Mouse (Mus musculus) midbrain, embryonic 13.5 days (tissue): ENCODE results near the gene Nt5dc2. TPM values are rescaled to one million over a fixed set of nuclear protein-coding genes. Genes with fewer than 3 reads are reported as not detected.

ENCODE experiments used
- ATAC-seq: fragments of 200-750 bp; cut with Nextera tagmentation; 2 replicates; pipeline ENCODE4 v1.8.0; 2017; ENCODE audit warnings: mild to moderate bottlenecking, moderate TSS enrichment, moderate library complexity
- H3K27ac ChIP-seq: fragments of 300-500 bp; sonication (generic); 2 replicates; pipeline ENCODE4 v1.5.1; 2015; ENCODE audit warnings: inconsistent platforms, mild to moderate bottlenecking, moderate library complexity
- H3K27me3 ChIP-seq: fragments of 300-500 bp; sonication (generic); 2 replicates; pipeline ENCODE4 v1.6.1; 2015; ENCODE audit warnings: mild to moderate bottlenecking, inconsistent platforms
- H3K36me3 ChIP-seq: fragments of 300-500 bp; sonication (generic); 2 replicates; pipeline ENCODE4 v1.6.1; 2015; ENCODE audit warnings: mild to moderate bottlenecking, inconsistent platforms
- H3K4me1 ChIP-seq: fragments of 300-500 bp; sonication (generic); replicated peaks from 2 replicates; pipeline ENCODE4 v1.6.1; 2015; ENCODE audit warnings: inconsistent platforms
- H3K4me2 ChIP-seq: fragments of 300-500 bp; sonication (generic); replicated peaks from 2 replicates; pipeline ENCODE4 v1.6.1; 2015; ENCODE audit warnings: moderate library complexity, mild to moderate bottlenecking, inconsistent platforms
- H3K4me3 ChIP-seq: fragments of 300-500 bp; sonication (generic); replicated peaks from 2 replicates; pipeline ENCODE4 v1.5.1; 2015; ENCODE audit warnings: mild to moderate bottlenecking, inconsistent platforms
- H3K9ac ChIP-seq: fragments of 300-500 bp; sonication (generic); replicated peaks from 2 replicates; pipeline ENCODE4 v1.6.1; 2015; ENCODE audit warnings: mild to moderate bottlenecking, inconsistent platforms
- H3K9me3 ChIP-seq: fragments of 300-500 bp; sonication (generic); 2 replicates; pipeline ENCODE4 v1.6.1; 2016; ENCODE audit warnings: mild to moderate bottlenecking, inconsistent platforms
- WGBS: fragments of 180-500 bp; shearing (Covaris S2); methylation state at CpG from one replicate; pipeline ENCODE4 v1.1.7; 2015; 5-methylcytosine and 5-hydroxymethylcytosine counted together
- polyA plus RNA-seq: library from polyadenylated mRNA; unstranded; fragments of >200 nt; fragmentation: Nextera tagmentation; extraction: Ambion mirVana; gene quantifications from 2 replicates; pipeline ENCODE4 v1.2.1, GENCODE M21; 2015

Nt5dc2 gene
- polyA plus RNA-seq, 1 experiment from 2014 or later, result 317 TPM

DNA sequence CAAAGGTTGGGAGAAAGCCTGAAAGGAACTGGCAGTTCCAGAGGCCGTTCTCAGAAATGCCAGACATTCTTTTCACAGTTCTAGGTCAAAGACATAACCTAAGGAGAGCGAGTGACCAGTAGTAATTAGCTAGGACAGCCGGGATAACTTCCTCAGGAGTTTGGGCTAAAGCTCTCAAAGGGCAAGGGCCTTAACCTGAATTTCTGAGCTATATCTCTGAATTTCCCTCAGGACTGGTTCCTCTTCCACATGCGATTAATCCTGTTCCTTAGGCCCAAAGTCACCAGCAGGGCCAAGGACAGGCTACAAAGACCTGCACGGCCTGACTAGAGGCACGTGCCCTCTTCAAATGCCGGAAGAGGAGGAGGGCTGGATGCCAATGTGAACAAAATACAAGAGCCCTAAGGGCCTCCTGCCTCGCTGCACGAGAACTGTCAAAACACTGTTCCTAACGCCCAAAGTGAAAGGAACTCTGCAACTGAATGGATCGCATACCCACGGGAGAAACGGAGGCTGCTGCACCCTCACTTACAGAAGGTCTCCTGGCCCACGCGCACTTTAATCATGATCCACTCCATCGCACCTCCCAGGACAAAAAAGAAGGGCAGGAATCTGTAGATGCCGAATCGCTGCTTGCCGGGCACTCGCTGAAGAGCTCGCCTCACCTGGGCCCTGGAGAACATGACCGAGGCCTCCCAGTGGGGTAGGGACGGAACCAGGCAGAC is 2.6 kb upstream of the Nt5dc2 start:
- Histone ChIP-seq H3K9me3 (no peaks in the 10 kb centered on the region), H3K36me3 (peaks cover 5% of the 10 kb centered on the region), H3K27ac (peak overlapping the region; percentile 83), H3K4me1 (peaks cover 62% of the 10 kb centered on the region), H3K4me3 (peak overlapping the region; percentile 75), H3K9ac (peak overlapping the region; percentile 78), H3K4me2 (peak overlapping the region; percentile 93), H3K27me3 (no peaks in the 10 kb centered on the region)
- WGBS, result 3% methylated on average over 23 of the region's 23 CpGs
- peak; percentile 3 for ATAC-seq

DNA sequence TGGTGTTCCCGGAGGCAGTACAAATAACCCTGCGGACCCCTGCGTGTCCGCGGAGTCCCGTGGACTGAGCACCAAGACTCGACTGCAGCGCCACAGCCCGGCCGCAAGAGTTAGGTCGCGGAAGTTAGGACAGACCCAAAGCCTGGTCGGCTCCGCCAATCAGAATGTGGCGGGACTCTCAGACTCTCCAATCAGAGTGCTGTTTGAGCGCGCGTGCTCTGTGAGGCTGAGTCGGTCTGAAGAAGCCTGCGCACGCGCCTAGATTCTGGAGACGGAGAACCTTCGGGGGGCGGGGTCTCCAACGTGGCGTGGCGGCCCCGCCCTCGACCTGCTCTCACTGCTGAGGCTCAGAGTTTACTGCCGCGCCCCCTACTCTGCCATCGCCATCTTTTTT is 2.0 kb upstream of the Nt5dc2 start, which contains the start of gene Smim4:
TSS of gene Smim4 (minus strand) at position 131 of the 394 bp plus-strand sequence.
- Histone ChIP-seq H3K9me3 (no peaks in the 10 kb centered on the region), H3K27ac (peak within 1 kb of the TSS; percentile 93), H3K4me3 (peak within 1 kb of the TSS; percentile 75), H3K36me3 (peaks cover 3% of the 10 kb centered on the region; the same call in 1 of the 2 replicates), H3K27me3 (no peaks in the 10 kb centered on the region), H3K9ac (peak within 1 kb of the TSS; percentile 78), H3K4me2 (peak within 1 kb of the TSS; percentile 93), H3K4me1 (peaks cover 68% of the 10 kb centered on the region)
- ATAC-seq, result peak; percentile 93
- under 1% methylated on average over 33 of the region's 33 CpGs for WGBS

DNA sequence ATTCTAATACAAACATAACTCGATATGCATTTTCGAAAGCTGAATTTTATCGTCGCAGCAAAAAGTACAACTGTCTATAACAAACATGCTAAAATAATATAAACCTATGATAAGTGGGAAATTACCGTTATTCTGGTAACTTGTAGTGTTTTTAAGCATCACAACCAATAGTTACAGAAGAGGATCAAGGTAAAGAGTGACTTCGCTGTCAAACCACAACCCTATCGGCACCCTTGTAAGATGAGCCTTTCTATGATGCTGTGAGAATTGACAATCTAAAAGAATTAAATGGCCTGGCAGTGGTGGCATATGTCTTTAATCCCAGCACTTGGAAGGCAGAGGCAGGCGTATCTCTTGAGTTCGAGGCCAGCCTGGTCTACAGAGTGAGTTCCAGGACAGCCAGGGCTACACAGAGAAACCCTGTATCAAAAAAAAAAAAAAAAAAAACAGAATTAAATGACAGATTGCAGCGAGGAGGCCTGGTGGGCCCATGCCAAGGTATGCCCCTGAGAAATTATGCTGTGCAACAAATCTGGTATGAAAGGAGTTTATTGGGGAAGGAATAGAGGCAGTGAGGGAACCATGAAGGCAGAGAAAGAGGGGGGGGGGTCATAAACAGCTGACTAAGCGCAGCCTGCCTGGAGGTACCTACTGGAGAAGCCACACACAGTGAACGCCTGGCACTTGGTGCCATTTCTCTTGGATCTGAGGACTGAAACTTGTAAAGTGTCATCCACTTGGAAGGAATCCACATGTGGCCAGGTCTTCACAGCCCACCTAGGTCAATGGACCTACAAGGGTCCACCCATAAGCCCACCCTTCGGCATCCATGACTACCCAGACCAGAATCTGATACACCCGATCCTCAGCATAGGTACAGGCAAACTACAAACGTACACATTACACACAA is 1.3 kb upstream of the Nt5dc2 start:
- Histone ChIP-seq H3K9ac (no peak overlapping the region), H3K9me3 (no peaks in the 10 kb centered on the region), H3K4me2 (peak overlapping the region; percentile 93), H3K27ac (peak overlapping the region; percentile 93), H3K4me3 (peak overlapping the region; percentile 79), H3K27me3 (no peaks in the 10 kb centered on the region), H3K4me1 (peaks cover 75% of the 10 kb centered on the region), H3K36me3 (peaks cover 5% of the 10 kb centered on the region; the same call in 1 of the 2 replicates)
- WGBS, result 69% methylated on average over 15 of the region's 15 CpGs
- ATAC-seq, result no peak

DNA sequence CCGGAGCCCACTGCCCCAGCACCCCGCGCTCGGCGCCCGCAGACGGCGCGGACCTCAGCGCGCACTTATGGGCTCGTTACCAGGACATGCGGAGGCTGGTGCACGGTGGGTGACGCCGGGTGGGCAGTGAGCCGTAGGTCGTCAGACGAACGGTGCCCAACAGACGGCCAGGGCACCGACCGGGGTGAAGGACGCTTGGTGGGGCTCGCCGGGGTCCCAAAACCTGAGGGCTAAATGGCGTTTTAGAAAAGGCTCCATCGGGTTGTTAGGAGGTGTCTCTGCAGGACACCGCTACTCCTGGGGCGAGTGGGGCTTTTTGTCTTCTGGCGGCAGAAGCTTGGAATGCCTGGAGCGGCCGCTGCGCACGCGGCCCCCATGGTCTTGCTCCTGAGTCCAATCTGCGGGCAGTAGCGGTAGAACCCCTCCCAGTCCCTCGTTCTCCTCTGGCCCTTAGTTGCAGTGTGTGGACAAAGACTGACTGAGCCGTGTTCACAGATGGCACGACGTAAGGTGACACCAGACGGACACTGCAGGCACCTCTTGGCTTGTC is 494 bp downstream of the Nt5dc2 start:
- Histone ChIP-seq H3K4me2 (peak overlapping the region; percentile 86), H3K4me3 (peak overlapping the region; percentile 79), H3K9ac (peak overlapping the region; percentile 91), H3K27ac (peak overlapping the region; percentile 93), H3K27me3 (no peaks in the 10 kb centered on the region), H3K9me3 (no peaks in the 10 kb centered on the region), H3K36me3 (peaks cover 23% of the 10 kb centered on the region), H3K4me1 (peaks cover 62% of the 10 kb centered on the region)
- WGBS, result under 1% methylated on average over 43 of the region's 43 CpGs
- ATAC-seq, result peak; percentile 40; the same call in 1 of the 2 replicates

DNA sequence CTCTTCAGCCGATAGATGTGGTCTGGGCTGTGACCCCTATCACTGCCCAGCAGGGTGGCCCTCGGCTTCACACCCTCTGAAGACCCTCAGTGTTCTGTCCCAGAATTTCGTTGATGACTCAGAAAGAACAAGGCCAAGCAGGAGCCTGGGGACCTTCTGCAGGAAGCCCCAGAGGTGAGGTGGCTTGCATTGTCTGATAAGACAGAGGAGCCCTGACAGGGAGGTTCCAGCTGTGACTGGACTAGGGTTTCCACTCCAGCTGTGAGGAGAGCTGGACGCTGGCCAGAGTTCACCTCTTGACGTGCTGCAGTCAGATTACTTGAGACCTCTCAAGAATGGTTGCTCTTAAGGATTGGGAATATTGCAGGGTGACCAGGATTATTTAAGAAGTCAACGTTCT is 1.2 kb downstream of the Nt5dc2 start:
- Histone ChIP-seq H3K9ac (peak overlapping the region; percentile 91), H3K27me3 (no peaks in the 10 kb centered on the region), H3K4me3 (peak overlapping the region; percentile 79), H3K36me3 (peaks cover 29% of the 10 kb centered on the region), H3K9me3 (no peaks in the 10 kb centered on the region), H3K27ac (no peak overlapping the region), H3K4me1 (peaks cover 56% of the 10 kb centered on the region), H3K4me2 (peak overlapping the region; percentile 86)
- ATAC-seq, result no peak
- 5% methylated on average over 6 of the region's 6 CpGs for WGBS

DNA sequence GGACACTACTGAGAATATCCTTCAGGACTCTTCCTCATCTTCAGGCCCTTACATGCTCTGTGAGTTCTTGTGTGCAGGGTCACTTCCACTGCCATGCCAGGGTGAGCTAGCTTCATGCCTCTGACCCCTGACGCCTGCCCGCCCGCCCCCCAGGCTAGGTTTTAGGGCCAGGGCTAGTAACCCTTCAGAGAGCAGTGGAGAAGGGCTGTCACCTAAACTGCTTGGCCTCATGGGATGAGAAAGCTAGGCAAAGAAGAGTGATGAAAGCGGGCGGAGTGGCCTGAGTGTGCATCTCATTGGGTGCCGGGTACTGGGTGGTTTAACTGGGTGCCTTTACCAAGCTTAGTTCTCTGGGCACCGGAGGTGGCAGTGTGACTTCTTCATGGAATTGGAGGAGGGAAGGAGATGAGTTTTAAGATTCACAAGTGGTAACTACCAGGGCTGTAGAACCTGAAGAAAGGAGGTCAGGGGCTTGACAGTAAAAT is 1.7 kb downstream of the Nt5dc2 start:
- Histone ChIP-seq H3K36me3 (peaks cover 34% of the 10 kb centered on the region), H3K9me3 (no peaks in the 10 kb centered on the region), H3K4me3 (peak overlapping the region; percentile 79), H3K4me1 (peaks cover 51% of the 10 kb centered on the region), H3K27ac (no peak overlapping the region), H3K27me3 (no peaks in the 10 kb centered on the region), H3K4me2 (peak overlapping the region; percentile 86), H3K9ac (peak overlapping the region; percentile 91)
- WGBS, result 88% methylated on average over 7 of the region's 7 CpGs
- ATAC-seq, result no peak

DNA sequence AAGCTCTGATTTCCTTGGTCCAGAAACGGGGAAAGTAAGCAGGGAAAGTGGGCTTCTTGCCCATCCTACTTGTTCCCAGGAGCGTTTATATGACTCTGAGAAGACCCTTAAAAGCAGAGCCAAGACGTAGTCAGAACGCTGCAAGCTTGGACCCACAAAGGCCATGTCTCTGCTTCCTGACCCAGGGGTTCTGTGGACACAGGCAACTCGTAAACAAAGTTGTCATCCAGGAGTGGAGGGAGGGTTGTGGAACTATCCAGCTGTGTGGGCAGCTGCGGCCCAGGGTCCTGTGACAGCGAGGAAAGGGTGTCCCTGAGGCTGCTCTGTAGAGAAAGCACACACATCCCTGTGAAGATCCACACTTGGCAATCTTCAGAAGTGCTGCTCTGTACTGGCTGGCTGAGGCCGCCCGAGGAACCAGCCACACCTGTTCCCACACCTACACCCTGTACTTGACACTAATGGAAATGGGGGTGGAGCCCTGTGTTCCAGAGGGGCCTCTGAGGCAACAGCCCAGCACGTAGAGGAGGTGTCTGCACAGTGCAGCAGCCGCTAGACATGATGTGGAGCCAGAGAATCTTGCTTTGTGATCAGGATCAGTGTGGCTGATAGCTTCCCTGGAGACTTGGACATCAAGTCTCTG is 2.3 kb downstream of the Nt5dc2 start:
- Histone ChIP-seq H3K4me1 (peaks cover 47% of the 10 kb centered on the region), H3K9me3 (no peaks in the 10 kb centered on the region), H3K9ac (peak overlapping the region; percentile 46; the same call in 1 of the 2 replicates), H3K4me3 (peak overlapping the region; percentile 79; the same call in 1 of the 2 replicates), H3K27me3 (no peaks in the 10 kb centered on the region), H3K27ac (0 out of 2 replicates have a peak overlapping the region, but pooled peaks have one; percentile 21), H3K4me2 (peak overlapping the region; percentile 86), H3K36me3 (peaks cover 41% of the 10 kb centered on the region)
- WGBS, result 80% methylated on average over 11 of the region's 11 CpGs
- no peak for ATAC-seq

DNA sequence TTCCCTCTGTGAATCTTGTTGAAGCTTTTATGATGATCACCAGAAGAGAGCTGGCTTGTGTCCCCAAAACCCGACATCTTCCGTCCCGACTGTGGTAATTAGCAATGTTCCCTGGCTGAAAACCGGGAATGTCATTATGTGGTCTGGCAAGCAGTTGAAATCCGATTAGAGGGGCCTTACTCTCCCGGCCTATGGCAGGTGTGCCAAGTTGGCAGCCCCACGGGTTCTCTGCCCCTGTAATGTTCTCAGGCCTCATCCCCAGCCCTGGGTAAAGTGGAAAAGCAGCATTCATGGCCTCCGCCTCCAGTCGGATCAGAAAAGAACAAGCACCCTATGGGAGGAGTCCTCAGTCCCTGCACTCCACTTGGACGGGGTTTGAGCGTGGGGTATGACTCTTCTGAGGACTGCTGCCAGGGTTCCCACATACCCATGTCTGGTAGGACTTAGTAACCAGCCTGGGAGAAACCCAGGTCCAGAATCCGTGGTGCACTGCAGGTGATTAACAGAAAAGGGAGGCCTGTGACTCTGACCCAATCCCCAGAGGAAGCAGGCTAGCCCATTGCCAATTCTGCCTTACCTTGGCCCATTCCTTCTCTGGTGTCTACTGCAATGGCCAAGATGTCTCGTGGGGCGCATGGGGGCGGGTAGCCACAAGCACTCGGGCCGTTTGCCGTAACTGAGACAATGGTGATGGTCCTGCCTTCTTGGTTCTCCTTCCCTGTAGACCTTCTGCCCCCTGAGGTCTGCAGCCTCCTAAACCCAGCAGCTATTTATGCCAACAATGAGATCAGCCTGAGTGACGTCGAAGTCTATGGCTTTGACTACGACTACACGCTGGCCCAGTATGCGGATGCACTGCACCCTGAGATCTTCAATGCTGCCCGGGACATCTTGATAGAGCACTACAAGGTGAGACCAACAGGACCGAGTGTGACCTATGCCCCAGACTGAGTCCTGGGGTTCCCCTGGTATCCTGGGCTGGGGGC is 3.5 kb downstream of the Nt5dc2 start:
- H3K36me3 ChIP-seq, result peaks cover 52% of the 10 kb centered on the region
- H3K9me3 ChIP-seq, result no peaks in the 10 kb centered on the region
- 92% methylated on average over 25 of the region's 25 CpGs for WGBS
- no peak overlapping the region for H3K9ac ChIP-seq
- no peak for ATAC-seq
- H3K27ac ChIP-seq, result no peak overlapping the region
- peaks cover 44% of the 10 kb centered on the region for H3K4me1 ChIP-seq
- H3K27me3 ChIP-seq, result no peaks in the 10 kb centered on the region
- H3K4me3 ChIP-seq, result no peak overlapping the region
- no peak overlapping the region for H3K4me2 ChIP-seq

DNA sequence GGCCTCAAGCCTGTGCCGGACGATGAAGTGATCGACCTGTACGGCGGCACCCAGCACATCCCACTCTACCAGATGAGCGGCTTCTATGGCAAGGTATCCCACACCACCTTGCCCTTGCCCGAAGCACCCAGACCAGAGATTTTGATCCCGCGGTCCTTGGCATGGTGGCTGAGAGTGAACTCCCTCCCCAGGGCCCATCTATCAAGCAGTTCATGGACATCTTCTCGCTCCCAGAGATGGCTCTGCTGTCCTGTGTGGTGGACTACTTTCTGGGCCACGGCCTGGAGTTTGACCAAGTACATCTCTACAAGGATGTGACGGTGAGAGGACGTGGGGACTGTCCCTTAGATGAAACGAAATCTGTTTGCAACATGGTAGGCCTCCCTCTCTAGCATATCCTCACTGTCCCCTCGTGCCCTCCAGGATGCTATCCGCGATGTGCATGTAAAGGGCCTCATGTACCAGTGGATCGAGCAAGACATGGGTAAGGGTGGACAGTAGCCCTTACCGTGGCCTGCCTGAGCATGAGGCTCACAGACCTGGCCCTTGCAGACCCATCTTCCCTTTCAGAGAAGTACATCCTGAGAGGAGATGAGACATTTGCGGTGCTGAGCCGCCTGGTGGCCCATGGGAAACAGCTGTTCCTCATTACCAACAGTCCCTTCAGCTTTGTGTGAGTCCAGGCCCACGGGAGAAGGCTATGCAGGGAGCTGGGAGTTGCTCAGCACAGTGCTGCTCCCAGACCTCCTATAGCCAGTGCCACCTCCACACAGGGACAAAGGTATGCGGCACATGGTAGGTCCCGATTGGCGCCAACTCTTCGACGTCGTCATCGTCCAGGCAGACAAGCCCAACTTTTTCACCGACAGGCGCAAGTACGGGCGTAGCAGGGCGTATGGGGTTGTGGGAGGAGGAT is 4.9 kb downstream of the Nt5dc2 start:
- 96% methylated on average over 34 of the region's 34 CpGs for WGBS
- ATAC-seq, result no peak
- peaks cover 67% of the 10 kb centered on the region for H3K36me3 ChIP-seq
- H3K9me3 ChIP-seq, result no peaks in the 10 kb centered on the region
- H3K4me2 ChIP-seq, result no peak overlapping the region
- no peak overlapping the region for H3K27ac ChIP-seq
- H3K4me3 ChIP-seq, result no peak overlapping the region
- H3K27me3 ChIP-seq, result no peaks in the 10 kb centered on the region
- peaks cover 31% of the 10 kb centered on the region for H3K4me1 ChIP-seq
- H3K9ac ChIP-seq, result no peak overlapping the region
